Mouse (Mus musculus) urinary bladder, postnatal 25 days (tissue): ENCODE measurements around the gene Ssbp3.
A peak's percentile ranks its signal among the peaks of the same experiment; 100 is the strongest.

ENCODE experiments used
- DNase-seq: peaks from one replicate; pipeline ENCODE4 v3.0.0; 2022; ENCODE audit warnings: low spot score

The Ssbp3 gene

DNA sequence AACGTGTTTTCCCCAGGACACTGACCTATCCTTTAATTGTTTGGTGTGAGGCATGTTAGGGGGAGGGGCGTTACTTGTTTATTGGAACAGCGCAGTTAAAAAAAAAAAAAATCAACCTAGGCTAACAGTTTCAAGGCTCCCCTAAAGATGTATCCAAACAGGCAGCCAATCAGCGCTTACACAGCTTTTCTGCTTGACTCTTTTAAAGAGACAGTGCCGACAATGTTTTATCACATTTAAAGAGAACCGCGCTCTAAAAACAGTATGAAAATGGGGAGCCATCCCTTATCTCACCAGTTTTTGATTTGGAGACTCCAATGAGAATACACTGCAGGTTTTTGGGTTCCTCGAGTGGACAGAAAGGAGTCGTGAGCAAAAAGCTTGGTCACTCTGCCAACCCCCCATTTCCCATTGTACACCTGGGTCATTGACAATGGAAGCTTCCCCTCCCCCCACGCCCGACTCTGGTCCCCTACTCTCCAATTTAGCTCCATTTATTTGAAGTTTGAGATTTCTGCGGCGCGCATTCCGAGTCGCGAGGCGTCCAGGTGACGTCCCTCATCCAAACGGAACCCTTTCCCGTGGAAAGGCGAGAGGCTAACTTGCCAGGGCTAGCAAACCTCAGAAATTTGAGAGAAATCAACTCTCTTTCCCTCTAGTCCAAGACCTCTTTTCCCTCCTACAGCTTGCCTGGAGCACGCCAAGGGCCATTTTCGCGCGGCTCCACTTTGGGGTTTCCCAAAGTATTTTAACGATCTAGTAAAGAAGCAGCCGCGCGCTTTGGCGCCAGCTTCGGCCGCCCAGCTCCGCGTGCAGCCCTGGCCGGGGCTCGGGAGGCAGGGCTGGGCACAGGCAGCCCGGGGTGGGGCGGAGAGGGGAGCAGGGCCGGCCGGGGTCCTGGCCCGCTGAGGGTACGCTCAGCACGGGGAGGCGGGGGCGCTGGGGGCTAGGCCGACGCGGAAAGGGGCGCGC is at the start of gene Ssbp3:
Gene Ssbp3, plus strand, starts transcription at position 501 of the 972 bp plus-strand sequence.
- peak; percentile 53 for DNase-seq

GRCm38 (mm10) chr4:106861871-106862270 is 48.6 kb upstream of the Ssbp3 start:
- DNase-seq, result no peak

- DNase-seq, result no peak
Measured at GRCm38 (mm10) chr4:106862317-106862716, 48.2 kb upstream of the Ssbp3 start.

- DNase-seq, result no peak
Measured at GRCm38 (mm10) chr4:106862767-106863370, 47.6 kb upstream of the Ssbp3 start.

- DNase-seq, result no peak
Measured at GRCm38 (mm10) chr4:106865415-106866110, 44.9 kb upstream of the Ssbp3 start.

DNA sequence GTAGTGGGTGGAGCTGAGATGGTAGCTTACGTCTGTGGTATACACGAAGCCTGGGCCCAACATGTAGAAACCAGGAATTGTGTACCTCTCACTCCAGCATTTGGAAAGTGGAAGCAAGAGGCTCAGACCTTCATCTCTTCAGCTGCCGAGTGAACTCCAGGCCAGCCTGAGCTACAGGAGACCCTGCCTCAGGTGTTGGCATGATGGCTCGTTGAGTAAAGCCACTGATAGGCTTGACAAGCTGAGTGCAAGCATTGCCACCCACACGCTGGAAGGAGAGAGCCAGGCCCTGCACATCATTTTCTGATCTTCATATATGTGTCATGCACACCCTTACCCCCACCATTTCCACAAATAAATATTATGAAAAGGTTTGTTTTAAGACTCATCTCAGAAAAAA is 44.1 kb upstream of the Ssbp3 start:
- DNase-seq, result no peak

DNA sequence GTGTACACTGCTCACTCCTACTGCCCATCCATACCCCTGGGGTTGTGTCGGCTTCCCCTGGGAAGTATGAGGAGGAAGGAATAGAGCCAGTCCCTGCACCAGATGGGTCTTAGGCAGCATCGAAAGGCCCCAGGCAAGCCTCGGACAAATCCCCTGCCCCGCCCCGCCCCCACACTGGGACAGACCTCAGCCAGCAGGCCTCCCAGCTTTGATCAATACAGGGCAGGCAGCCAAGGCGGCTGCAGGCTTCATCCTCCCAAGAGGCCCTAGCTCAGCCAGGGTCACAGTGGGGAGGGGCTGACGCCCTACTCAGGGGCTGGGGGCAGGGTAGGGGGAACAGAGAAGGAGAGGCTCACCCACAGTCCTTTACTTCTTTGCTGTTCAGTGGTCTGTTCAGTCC is 43.7 kb upstream of the Ssbp3 start:
- no peak for DNase-seq

DNA sequence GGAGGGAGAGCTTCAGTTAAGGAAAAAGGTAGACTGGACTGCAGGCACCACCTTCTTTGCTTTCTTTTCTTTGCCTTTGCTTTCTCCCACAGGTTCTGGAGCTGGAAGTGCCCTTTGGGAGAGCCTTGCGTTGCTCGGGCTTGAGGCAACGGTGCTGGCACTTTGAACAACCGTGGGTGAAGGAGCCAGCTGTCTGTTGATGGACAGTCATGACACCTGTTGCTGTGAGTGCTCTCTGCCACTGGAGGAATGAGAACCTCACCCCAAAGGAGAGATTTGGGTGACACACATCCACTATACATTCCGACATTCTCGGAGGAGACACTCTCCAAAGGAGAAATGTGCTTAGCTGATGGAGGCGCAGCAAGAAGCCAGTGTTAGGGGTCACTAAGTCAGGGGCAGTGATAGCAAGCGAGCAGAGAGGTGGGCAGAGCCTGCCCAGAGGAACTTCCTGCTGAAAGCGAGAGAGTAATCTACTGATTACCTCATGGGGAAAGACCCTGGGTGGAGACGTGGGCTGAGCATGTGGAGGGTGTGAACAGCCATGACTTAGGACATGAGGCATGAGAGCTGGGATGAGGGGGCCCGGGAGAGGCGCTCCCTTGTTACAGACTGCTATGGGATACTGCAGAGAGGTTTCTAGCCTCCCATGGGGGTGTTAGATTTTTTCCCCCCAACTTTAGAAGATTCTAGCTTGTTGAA is 41.6 kb upstream of the Ssbp3 start:
- no peak for DNase-seq

DNA sequence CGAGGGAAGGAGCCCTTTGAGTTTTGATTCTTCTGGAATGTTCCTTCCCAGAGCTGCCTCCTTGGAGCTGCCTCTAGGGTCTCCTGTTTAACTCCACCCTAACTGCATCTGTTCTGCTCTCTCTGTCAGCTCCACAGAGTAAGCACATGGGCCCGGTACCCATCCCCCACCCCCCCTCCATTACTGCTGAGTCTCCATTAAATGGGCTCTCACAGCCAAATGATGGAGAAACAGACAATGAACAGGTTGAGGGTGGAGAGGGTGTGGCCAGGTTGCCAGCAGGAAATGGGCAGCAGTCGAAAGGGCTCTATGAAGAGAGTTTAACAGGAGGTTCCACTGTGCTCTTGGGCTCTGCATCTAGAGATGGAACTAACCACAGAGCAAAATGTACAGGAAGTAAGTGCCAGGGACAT is 41.0 kb upstream of the Ssbp3 start:
- DNase-seq, result no peak

DNA sequence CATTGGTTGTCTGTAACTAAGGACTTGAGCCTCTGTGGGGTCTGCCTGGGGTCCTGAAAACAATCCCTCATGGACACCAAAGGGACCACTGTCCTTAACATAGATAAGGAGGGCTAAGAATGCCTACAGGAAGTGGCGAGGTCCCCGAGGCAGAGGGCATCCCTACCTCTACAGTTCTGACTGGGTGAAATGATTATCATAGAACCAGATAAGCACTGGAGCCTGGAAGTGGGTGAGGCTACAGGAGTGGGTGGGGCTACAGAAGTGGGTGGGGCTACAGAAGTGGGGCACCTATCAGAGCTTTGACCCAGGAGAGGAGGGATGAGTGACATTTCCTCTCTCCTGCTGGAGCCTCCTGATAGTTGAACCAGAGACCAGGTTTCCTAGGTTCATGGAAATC is 39.9 kb upstream of the Ssbp3 start:
- DNase-seq, result no peak

GRCm38 (mm10) chr4:106874501-106874900 is 36.0 kb upstream of the Ssbp3 start:
- DNase-seq, result no peak

DNA sequence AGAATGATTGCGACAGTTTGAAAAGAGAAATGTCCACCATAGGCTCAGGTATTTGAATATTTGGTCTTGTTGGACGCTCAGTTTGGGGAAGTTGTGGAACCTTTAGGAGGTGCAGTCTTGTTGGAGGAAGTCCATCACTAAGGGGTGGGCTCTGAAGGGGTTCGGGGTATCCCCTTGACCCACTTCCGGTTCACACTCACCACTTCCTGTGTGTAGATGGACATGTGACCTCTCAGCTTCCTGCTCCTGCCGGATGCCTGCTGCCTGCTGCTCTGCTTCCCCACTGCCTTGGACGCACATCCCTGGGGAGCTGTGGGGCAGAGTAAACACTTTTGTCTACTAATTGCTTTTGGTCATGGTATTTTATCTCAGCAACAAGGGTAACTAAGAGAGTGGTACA is 29.4 kb upstream of the Ssbp3 start:
- no peak for DNase-seq

DNA sequence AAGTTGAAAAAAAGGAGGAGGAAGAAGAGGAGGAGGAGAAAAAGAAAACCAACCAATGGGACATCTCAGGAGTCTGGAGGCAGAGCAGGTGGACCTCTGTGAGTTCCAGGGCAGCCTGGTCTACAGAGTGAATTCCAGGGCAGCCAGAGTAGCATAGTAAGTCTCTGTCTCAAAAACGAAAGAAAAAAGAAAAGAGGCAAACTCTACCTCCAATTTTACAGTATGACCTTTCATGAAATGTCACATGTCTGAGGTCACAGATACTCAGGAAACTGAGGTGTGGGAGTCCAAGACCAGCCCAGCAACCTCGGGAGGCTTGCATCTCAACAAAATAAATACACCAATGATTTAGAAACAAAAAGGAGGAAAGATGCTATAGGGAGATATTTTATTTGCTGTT is 27.4 kb upstream of the Ssbp3 start:
- no peak for DNase-seq

DNA sequence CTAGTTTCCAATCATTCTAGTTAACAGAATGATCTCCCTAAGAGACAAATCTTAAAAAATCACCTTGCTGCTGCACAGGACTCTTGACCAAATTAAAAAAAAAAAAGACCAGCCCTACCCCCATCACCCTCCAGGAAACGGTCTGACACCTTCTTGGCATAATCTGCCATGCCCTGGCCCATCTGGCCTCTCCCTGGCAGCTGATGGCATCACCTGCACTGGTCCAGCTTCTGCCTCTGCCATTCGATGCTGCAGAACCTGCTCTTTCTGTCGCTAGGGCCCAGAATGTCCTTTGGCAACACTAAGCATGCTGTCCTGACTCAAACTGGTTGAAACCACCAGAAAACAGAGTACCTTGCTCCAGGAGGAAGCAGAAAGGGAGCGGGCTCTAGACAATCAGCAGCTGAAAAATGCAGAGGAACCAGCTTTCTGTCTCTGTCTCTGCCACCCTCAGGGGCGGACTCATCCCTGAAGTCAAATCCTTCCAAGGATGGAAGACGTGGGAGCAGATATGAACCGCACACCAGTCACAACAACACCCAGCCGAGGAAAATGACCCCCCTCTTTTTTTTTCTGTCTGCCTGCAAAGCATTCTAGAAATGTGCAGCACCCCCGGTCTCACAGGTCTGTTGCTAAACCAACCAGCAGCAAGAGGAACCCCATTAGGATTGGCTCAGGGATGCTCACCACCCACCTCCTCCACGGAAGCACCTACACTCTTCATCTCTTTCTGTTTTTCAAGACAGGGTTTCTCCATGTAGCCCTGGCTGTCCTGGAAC is 24.0 kb upstream of the Ssbp3 start:
- DNase-seq, result no peak

GRCm38 (mm10) chr4:106896086-106896485 is 14.4 kb upstream of the Ssbp3 start:
- no peak for DNase-seq

DNA sequence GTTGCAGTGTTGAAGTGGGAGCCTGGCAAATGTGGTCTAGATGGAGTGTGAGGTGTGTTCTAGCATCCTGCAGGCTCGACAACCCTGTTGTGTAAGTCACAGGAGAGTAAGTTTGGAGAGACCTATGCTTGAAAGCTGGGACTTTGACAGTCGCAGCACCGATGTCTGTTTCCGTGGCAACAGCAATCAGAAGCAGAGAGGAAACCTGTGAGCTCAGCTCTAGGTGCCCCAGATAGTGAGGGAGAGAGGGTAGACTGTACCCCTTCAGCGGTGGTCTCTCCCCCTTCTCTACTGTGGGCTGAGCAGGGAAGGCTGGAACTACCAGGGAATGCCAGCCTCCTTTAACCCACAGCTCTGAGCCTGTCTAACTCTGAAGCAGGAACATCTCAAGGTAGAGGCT is 11.6 kb upstream of the Ssbp3 start:
- no peak for DNase-seq

DNA sequence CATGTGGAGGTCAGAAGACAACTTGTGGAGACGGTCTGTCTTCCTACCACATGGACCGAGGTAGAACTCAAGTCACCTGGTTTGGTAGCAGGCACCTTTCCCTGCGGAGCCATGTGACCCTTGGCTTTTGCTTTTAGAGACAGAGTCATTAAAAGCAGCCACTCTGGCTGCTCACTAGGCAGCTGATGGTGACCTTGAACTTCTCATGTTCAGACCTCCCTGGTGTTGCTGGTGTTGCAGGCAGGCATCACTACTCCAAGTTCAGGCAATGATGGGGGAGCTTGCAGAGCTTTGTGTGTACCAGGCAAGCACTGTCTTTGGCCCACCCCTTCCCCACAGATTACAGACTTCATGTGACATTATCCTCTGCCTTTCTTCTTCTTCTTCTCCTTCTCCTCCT is 11.0 kb upstream of the Ssbp3 start:
- no peak for DNase-seq

- no peak for DNase-seq
Measured at GRCm38 (mm10) chr4:106900718-106901117, 9.8 kb upstream of the Ssbp3 start.

DNA sequence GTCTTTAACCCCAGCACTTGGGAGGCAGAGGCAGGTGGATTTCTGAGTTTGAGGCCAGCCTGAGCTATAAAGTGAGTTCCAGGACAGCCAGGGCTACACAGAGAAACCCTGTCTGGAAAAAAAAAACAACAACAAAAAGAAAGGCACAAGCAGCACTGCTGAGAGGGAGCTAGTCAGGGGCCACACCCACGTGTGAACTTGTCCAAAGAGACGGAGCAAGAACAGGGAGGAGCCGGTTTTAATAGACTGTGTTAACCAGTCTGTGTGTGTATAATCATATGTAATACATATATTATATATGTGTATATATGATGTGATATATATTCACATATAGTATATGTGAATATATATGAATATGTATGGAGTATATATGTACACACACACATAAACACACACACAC is 8.9 kb upstream of the Ssbp3 start:
- DNase-seq, result no peak

- DNase-seq, result no peak
Measured at GRCm38 (mm10) chr4:106902157-106902556, 8.3 kb upstream of the Ssbp3 start.

- DNase-seq, result no peak
Measured at GRCm38 (mm10) chr4:106905898-106906297, 4.6 kb upstream of the Ssbp3 start.
